Mouse (Mus musculus) midbrain, embryonic 15.5 days (tissue): ENCODE measurements around the gene Amhr2. TPM values are rescaled to one million over a fixed set of nuclear protein-coding genes. Genes with fewer than 3 reads are reported as not detected.

ENCODE experiments used
- ATAC-seq: fragments of 200-750 bp; cut with Nextera tagmentation; replicated peaks from 2 replicates; pipeline ENCODE4 v1.8.0; 2017; ENCODE audit warnings: moderate TSS enrichment
- H3K27ac ChIP-seq: fragments of 300-500 bp; sonication (generic); 2 replicates; pipeline ENCODE4 v1.5.1; 2015; ENCODE audit warnings: mild to moderate bottlenecking, inconsistent platforms
- H3K27me3 ChIP-seq: fragments of 300-500 bp; sonication (generic); replicated peaks from 2 replicates; pipeline ENCODE4 v1.6.1; 2015; ENCODE audit warnings: inconsistent platforms
- H3K36me3 ChIP-seq: fragments of 300-500 bp; sonication (generic); replicated peaks from 2 replicates; pipeline ENCODE4 v1.6.1; 2015; ENCODE audit warnings: inconsistent platforms
- H3K4me1 ChIP-seq: fragments of 300-500 bp; sonication (generic); 2 replicates; pipeline ENCODE4 v1.6.1; 2015; ENCODE audit warnings: inconsistent platforms
- H3K4me2 ChIP-seq: fragments of 300-500 bp; sonication (generic); 2 replicates; pipeline ENCODE4 v1.6.1; 2015; ENCODE audit warnings: inconsistent platforms, mild to moderate bottlenecking, moderate library complexity
- H3K4me3 ChIP-seq: fragments of 300-500 bp; sonication (generic); 2 replicates; pipeline ENCODE4 v1.5.1; 2015; ENCODE audit warnings: mild to moderate bottlenecking, inconsistent platforms
- H3K9ac ChIP-seq: fragments of 300-500 bp; sonication (generic); 2 replicates; pipeline ENCODE4 v1.6.1; 2015; ENCODE audit warnings: mild to moderate bottlenecking, inconsistent platforms
- H3K9me3 ChIP-seq: fragments of 300-500 bp; sonication (generic); 2 replicates; pipeline ENCODE4 v1.6.1; 2016; ENCODE audit warnings: inconsistent platforms
- WGBS: fragments of 180-500 bp; shearing (Covaris S2); methylation state at CpG from one replicate; pipeline ENCODE4 v1.1.7; 2015; ENCODE audit warnings: mixed read lengths; 5-methylcytosine and 5-hydroxymethylcytosine counted together
- polyA plus RNA-seq: library from polyadenylated mRNA; unstranded; fragments of >200 nt; fragmentation: Nextera tagmentation; extraction: Ambion mirVana; gene quantifications from 2 replicates; pipeline ENCODE4 v1.2.1, GENCODE M21; 2015

The Amhr2 gene
- polyA plus RNA-seq, 1 experiment from 2014 or later: 0.30 TPM

DNA sequence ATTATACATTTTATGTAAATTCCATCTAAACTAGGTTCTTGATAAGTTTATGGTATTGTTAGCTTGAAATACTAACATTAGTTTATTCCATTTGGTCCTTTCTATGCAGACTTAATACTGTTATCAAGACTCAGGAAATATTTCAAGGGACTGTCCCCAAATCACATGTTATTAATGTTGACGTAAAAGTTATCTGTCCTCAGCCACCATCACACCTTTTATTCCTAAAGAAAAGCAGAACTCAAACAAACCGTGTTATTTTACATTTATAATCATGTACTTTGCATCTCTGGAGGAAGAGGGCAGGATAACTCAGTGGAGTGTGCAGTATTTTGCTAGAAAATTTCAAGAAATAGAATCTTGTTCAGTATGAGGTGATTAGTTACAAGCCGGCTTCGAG is 12.0 kb upstream of the Amhr2 start:
- peaks cover 28% of the 10 kb centered on the region for H3K36me3 ChIP-seq
- H3K4me1 ChIP-seq: no peaks in the 10 kb centered on the region
- 95% methylated on average over 4 of the region's 4 CpGs for WGBS

DNA sequence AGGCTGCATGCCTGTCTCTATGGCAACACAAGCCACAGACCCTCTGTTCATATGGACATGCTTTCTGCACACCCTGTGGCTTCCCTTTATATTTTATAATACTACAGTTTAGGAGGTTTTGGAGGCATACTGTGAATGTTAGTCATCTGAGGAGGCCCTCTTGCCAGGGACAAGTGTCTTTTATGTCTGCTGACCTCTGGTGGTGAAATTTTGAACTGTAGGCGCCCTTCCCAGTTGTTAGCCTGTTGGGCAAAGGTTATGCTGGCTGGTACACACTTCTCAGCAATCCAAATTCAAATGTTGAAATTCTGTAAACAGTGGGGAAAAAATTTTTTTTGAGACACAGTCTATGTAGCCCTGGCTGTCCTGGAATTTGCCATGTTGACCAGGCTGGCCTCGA is 2.7 kb upstream of the Amhr2 start:
- no peak; the same call in 1 of the 2 replicates for ATAC-seq

More for the DNA sequence above, 12.0 kb upstream of the Amhr2 start:
- H3K9me3 ChIP-seq: no peaks in the 10 kb centered on the region
- H3K27me3 ChIP-seq: no peaks in the 10 kb centered on the region
- no peak overlapping the region for H3K9ac ChIP-seq
- H3K27ac ChIP-seq: no peak overlapping the region
- H3K4me3 ChIP-seq: no peak overlapping the region
- no peak overlapping the region for H3K4me2 ChIP-seq
- ATAC-seq: no peak

GRCm38 (mm10) chr15:102446448-102446847 is 1.3 kb downstream of the Amhr2 start:
- no peaks in the 10 kb centered on the region for H3K27me3 ChIP-seq
- ATAC-seq: no peak
- H3K27ac ChIP-seq: no peak overlapping the region
- no peak overlapping the region for H3K4me3 ChIP-seq
- no peaks in the 10 kb centered on the region for H3K36me3 ChIP-seq
- 59% methylated on average over 5 of the region's 6 CpGs for WGBS
- no peak overlapping the region for H3K9ac ChIP-seq
- H3K4me1 ChIP-seq: no peaks in the 10 kb centered on the region
- H3K4me2 ChIP-seq: no peak overlapping the region
- no peaks in the 10 kb centered on the region for H3K9me3 ChIP-seq

More for the DNA sequence above, 2.7 kb upstream of the Amhr2 start:
- Histone ChIP-seq H3K36me3 (no peaks in the 10 kb centered on the region), H3K9me3 (no peaks in the 10 kb centered on the region), H3K9ac (no peak overlapping the region), H3K4me1 (no peaks in the 10 kb centered on the region), H3K4me3 (no peak overlapping the region), H3K27me3 (no peaks in the 10 kb centered on the region), H3K27ac (no peak overlapping the region), H3K4me2 (no peak overlapping the region)
- 47% methylated on average over 2 of the region's 2 CpGs for WGBS

DNA sequence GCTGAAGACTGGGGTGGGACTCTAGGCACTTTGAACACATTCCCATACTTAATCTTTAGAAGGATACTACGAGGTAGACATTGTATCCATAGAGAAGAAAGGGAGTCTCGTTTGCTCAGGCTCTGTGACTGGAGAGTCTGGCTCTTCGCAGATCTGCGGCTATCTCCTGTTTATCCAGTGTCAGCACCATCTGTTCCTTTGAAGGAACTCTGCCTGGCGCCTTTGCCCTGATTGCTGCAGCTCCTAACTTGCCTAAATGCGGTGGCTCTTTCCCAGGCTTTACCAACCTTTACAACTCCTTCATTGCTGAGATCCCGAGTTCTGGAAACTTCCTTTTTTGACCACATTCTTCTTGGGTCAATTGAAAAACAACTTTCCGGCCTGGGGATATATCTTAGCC is 4.2 kb downstream of the Amhr2 start:
- no peaks in the 10 kb centered on the region for H3K36me3 ChIP-seq
- H3K27ac ChIP-seq: no peak overlapping the region
- H3K9me3 ChIP-seq: no peaks in the 10 kb centered on the region
- no peaks in the 10 kb centered on the region for H3K27me3 ChIP-seq
- no peak overlapping the region for H3K4me2 ChIP-seq
- no peak overlapping the region for H3K9ac ChIP-seq
- no peak overlapping the region for H3K4me3 ChIP-seq
- ATAC-seq: no peak
- no peaks in the 10 kb centered on the region for H3K4me1 ChIP-seq
- WGBS: 77% methylated on average over 8 of the region's 8 CpGs

DNA sequence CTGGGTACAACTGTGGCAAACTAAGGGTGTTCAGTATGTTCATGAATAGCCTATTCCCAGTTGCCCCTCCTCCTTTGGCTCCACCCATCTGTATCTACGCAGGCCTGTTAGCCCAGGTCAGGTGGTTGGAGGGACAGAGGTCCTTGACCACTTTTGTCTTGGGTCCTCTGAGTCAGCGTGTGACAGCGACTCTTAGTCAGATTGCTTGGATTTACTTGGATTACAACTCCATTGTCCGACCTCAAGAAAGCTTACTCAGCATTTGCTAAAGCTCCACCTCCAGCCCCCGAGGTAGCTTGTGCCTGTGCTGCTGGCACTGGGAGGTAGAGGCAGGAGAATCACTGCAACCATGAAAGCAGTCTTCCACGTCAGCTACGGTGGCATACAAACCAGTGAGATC is 5.8 kb downstream of the Amhr2 start:
- Histone ChIP-seq H3K27me3 (no peaks in the 10 kb centered on the region), H3K27ac (no peak overlapping the region), H3K36me3 (no peaks in the 10 kb centered on the region), H3K4me3 (no peak overlapping the region), H3K4me1 (no peaks in the 10 kb centered on the region), H3K4me2 (no peak overlapping the region), H3K9me3 (no peaks in the 10 kb centered on the region), H3K9ac (no peak overlapping the region)
- no peak for ATAC-seq
- WGBS: 25% methylated on average over 7 of the region's 7 CpGs

DNA sequence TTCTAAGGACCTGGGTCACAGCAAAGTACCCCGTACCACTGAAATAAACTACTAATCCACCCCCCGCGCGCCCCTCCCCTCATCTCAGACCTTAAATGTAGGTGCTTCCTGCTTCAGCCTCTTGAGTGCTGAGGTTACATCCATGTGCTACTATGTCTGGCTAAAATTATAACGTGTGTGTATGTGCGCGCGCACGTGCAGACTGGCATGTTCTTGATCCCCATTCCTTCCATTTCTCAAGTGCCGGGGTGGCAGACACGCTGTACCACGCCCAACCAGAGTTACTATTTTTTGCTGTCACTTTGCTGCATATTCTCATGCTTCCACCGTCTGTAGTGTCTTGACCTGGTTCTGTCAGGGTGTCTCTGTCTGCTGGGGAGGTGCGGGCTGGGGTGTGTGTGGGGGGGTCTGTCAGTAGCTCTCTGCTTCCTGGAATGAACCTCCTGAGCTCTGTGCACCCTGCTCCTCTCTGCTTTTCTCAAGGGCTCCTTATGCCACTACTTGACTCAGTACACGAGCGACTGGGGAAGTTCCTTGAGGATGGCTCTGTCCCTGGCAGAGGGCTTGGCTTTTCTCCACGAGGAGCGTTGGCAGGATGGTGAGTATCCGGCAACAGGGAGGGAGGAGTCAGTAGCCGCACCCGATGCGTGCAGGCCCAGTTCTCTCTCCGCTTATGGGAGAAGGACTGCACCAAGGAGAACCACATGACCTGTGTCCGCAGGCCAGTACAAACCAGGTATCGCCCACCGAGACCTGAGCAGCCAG is 6.7 kb downstream of the Amhr2 start:
- H3K4me2 ChIP-seq: no peak overlapping the region
- no peak for ATAC-seq
- H3K4me3 ChIP-seq: no peak overlapping the region
- no peaks in the 10 kb centered on the region for H3K9me3 ChIP-seq
- H3K27me3 ChIP-seq: no peaks in the 10 kb centered on the region
- H3K36me3 ChIP-seq: no peaks in the 10 kb centered on the region
- H3K27ac ChIP-seq: no peak overlapping the region
- H3K4me1 ChIP-seq: no peaks in the 10 kb centered on the region
- WGBS: 84% methylated on average over 26 of the region's 26 CpGs
- H3K9ac ChIP-seq: no peak overlapping the region

- Histone ChIP-seq H3K4me1 (peaks cover 21% of the 10 kb centered on the region), H3K36me3 (no peaks in the 10 kb centered on the region), H3K27me3 (no peaks in the 10 kb centered on the region), H3K4me3 (no peak overlapping the region), H3K9me3 (no peaks in the 10 kb centered on the region), H3K27ac (no peak overlapping the region), H3K4me2 (no peak overlapping the region), H3K9ac (no peak overlapping the region)
- ATAC-seq: no peak
- 40% methylated on average over 6 of the region's 6 CpGs for WGBS
Observed at GRCm38 (mm10) chr15:102455993-102456392, 10.8 kb downstream of the Amhr2 start.

GRCm38 (mm10) chr15:102458050-102458736 is 13.0 kb downstream of the Amhr2 start:
- H3K9me3 ChIP-seq: no peaks in the 10 kb centered on the region
- 81% methylated on average over 5 of the region's 5 CpGs for WGBS
- peak overlapping the region; percentile 55 for H3K9ac ChIP-seq
- H3K27me3 ChIP-seq: no peaks in the 10 kb centered on the region
- peak overlapping the region; percentile 54 for H3K4me3 ChIP-seq
- H3K4me2 ChIP-seq: peak overlapping the region; percentile 60
- peaks cover 21% of the 10 kb centered on the region for H3K4me1 ChIP-seq
- peak overlapping the region; percentile 66 for H3K27ac ChIP-seq
- H3K36me3 ChIP-seq: peaks cover 6% of the 10 kb centered on the region; the same call in 1 of the 2 replicates
- ATAC-seq: 0 out of 2 replicates have a peak, but pooled peaks have one; percentile 37

DNA sequence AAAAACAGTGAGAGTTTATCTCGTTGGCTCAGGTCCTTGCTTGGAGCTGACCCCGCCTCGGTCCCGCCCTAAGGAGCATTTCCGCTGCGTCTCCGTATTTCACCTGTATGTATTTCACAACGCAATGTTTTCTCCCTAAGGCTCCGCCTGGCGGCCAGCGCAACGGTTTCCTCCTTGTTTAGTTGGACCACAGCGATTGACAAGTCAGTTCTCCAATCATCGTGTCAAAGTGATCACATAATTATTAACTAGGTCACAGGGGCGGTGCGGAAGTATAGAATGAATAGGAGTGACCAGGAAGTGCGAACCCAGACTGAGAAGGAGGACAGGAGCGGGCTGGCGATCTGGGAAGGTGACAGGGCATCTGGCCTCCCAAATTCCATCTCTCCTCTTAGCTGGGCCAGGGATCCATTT is 13.7 kb downstream of the Amhr2 start, which contains the start of gene Prr13:
Gene Prr13 (plus strand): TSS at position 125 of the 414 bp plus-strand sequence.
- Histone ChIP-seq H3K4me3 (peak within 1 kb of the TSS; percentile 54), H3K36me3 (peaks cover 7% of the 10 kb centered on the region; the same call in 1 of the 2 replicates), H3K27me3 (no peaks in the 10 kb centered on the region), H3K4me1 (peaks cover 21% of the 10 kb centered on the region), H3K27ac (peak within 1 kb of the TSS; percentile 66), H3K4me2 (peak within 1 kb of the TSS; percentile 60), H3K9me3 (no peaks in the 10 kb centered on the region), H3K9ac (peak within 1 kb of the TSS; percentile 55)
- ATAC-seq: peak; percentile 90
- under 1% methylated on average over 19 of the region's 19 CpGs for WGBS

GRCm38 (mm10) chr15:102459381-102459780 is 14.2 kb downstream of the Amhr2 start:
- H3K27ac ChIP-seq: peak overlapping the region; percentile 66
- ATAC-seq: no peak
- WGBS: 40% methylated on average over 6 of the region's 6 CpGs
- peak overlapping the region; percentile 55 for H3K9ac ChIP-seq
- H3K27me3 ChIP-seq: no peaks in the 10 kb centered on the region
- peaks cover 21% of the 10 kb centered on the region for H3K4me1 ChIP-seq
- peak overlapping the region; percentile 54 for H3K4me3 ChIP-seq
- peak overlapping the region; percentile 60 for H3K4me2 ChIP-seq
- peaks cover 7% of the 10 kb centered on the region; the same call in 1 of the 2 replicates for H3K36me3 ChIP-seq
- no peaks in the 10 kb centered on the region for H3K9me3 ChIP-seq

DNA sequence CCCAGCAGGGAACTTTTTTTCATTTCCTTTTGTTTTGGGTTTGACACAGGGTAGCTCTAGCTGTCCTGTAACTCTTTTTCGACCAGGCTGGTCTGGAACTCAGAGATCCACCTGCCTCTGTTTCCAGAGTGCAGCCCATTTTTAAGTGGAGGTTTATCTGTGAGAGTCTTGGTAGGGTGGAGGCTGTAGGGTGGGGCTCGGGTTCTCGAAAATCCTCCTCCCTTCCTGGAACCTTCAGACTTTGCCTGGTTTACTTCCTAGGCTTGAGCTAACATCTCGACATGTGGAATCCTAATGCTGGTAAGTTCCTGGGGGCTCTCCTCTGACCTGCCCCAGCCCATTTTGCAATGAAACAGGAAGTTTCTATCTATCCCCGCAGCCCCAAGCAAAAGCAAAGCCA is 14.7 kb downstream of the Amhr2 start:
- WGBS: 76% methylated on average over 5 of the region's 5 CpGs
- peaks cover 7% of the 10 kb centered on the region; the same call in 1 of the 2 replicates for H3K36me3 ChIP-seq
- no peaks in the 10 kb centered on the region for H3K9me3 ChIP-seq
- no peaks in the 10 kb centered on the region for H3K27me3 ChIP-seq
- no peak for ATAC-seq
- H3K4me3 ChIP-seq: peak overlapping the region; percentile 54
- no peak overlapping the region for H3K9ac ChIP-seq
- H3K4me2 ChIP-seq: peak overlapping the region; percentile 60
- no peak overlapping the region for H3K27ac ChIP-seq
- H3K4me1 ChIP-seq: peaks cover 21% of the 10 kb centered on the region

DNA sequence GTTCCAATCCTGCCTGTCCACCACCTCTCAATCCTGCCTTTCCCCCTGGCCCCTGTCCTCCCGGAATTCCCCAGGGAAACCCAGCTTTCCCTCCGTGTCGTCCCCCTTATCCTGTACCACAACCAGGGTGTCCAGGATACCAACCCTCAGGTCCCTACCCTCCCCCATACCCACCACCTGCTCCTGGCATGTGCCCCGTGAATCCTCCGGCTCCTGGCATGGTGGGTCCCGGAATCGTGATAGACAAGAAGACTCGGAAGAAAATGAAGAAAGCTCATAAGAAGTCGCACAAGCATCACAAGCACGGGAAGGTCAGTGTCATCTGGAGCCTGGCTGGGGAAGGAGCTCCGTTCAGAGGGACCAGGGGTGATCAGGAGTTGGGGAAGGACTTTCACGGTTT is 15.2 kb downstream of the Amhr2 start:
- Histone ChIP-seq H3K4me3 (no peak overlapping the region), H3K4me1 (peaks cover 21% of the 10 kb centered on the region), H3K4me2 (no peak overlapping the region), H3K27me3 (no peaks in the 10 kb centered on the region), H3K27ac (no peak overlapping the region), H3K9me3 (no peaks in the 10 kb centered on the region), H3K9ac (no peak overlapping the region), H3K36me3 (peaks cover 7% of the 10 kb centered on the region; the same call in 1 of the 2 replicates)
- no peak for ATAC-seq
- WGBS: 82% methylated on average over 12 of the region's 12 CpGs
